Mouse (Mus musculus) cortical plate, adult 2 months (tissue): ENCODE data around the gene Shisal1.

ENCODE experiments used
- CTCF ChIP-seq: fragments of 200-500 bp; IDR thresholded peaks from 2 replicates; pipeline ENCODE4 v1.5.1; 2011; ENCODE audit warnings: mild to moderate bottlenecking, control low read depth, low read length; ENCODE audit not compliant: insufficient read depth; ENCODE audit errors: extremely low read depth
- POLR2A ChIP-seq: fragments of 200-500 bp; IDR thresholded peaks from 2 replicates; pipeline ENCODE4 v1.6.1; 2011; ENCODE audit warnings: mild to moderate bottlenecking, low read length, control low read depth; ENCODE audit not compliant: insufficient read depth; ENCODE audit errors: extremely low read depth

DNA sequence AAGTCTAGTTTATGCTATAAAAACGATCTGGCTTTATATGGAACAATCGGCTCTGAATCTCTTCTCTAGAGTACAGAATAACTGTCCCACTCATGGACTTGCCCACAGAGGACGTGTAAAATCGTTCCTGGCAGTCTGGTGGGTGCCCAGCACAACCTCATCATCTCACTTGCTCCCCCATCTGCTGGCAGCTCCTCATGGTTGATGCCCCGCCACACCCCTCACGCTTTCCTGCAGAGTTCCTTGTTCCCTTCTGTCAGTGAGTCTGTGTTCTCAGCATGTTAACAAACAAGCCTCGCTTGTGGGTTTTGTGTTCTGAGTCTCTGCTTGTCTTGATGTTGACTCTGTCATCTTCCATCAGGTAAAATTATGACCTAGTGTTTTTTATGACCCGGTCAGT lies 79.5 kb downstream of the Shisal1 start:
- TF ChIP-seq POLR2A (no peak), CTCF (no peak)
